Mouse (Mus musculus): ENCODE measurements at regions not wholly inside any gene's neighbourhood (a gene's known extent, or its start where the extent isn't known, plus 50 kb on each side); places are given as distances from the start of the nearest gene placed in this dataset.

- H3K79me2 ChIP-seq (ENCODE audit: control insufficient read depth, insufficient read depth): no peaks in the 10 kb centered on the region
- no peaks in the 10 kb centered on the region for H3K36me3 ChIP-seq (ENCODE audit: control insufficient read depth, insufficient read depth)
- no peaks in the 10 kb centered on the region for H3K27me3 ChIP-seq (ENCODE audit: control insufficient read depth, insufficient read depth, insufficient read length)
- H3K4me3 ChIP-seq: no peak overlapping the region
- H3K4me2 ChIP-seq (ENCODE audit: low read depth): no peak overlapping the region
- TF ChIP-seq TCF12 (IDR thresholded peaks at IDR 0.05; ENCODE audit: insufficient read depth, poor library complexity, severe bottlenecking): no peak
- TF ChIP-seq MAX (IDR thresholded peaks at IDR 0.05; ENCODE audit: low read depth): no peak
- no peak for TF ChIP-seq POLR2A (IDR thresholded peaks at IDR 0.05; ENCODE audit: insufficient read length, low read depth)
- no peak overlapping the region for H3ac ChIP-seq (ENCODE audit: control insufficient read depth, insufficient read length)
These were observed 108.6 kb upstream of the Gadl1 start for GRCm38 (mm10) chr9:115800624-115801023.

GRCm38 (mm10) chr9:115803071-115803470 lies 106.2 kb upstream of the Gadl1 start:
- TF ChIP-seq MYOD1 (IDR thresholded peaks at IDR 0.05; ENCODE audit: control insufficient read depth in 1 of 3, insufficient read length in 2 of 3, low read depth in 2 of 3): no peak
- no peak for TF ChIP-seq REST (IDR thresholded peaks at IDR 0.05; ENCODE audit: insufficient read depth, insufficient read length)
- TF ChIP-seq TCF12 (IDR thresholded peaks at IDR 0.05; ENCODE audit: insufficient read depth, poor library complexity, severe bottlenecking): no peak
- TF ChIP-seq MYOG (IDR thresholded peaks at IDR 0.05; ENCODE audit: control insufficient read depth in 1 of 3, insufficient read depth in 1 of 3, insufficient read length in 2 of 3, low read depth in 2 of 3): no peak
- no peak for TF ChIP-seq CEBPB (IDR thresholded peaks at IDR 0.05; ENCODE audit: insufficient read depth, poor library complexity, severe bottlenecking)
- no peak for TF ChIP-seq POLR2AphosphoS2 (IDR thresholded peaks at IDR 0.05; ENCODE audit: insufficient read length, low read depth)
- Histone ChIP-seq H3K4me2 (ENCODE audit: low read depth) (no peak overlapping the region), H3K36me3 (ENCODE audit: control insufficient read depth, insufficient read depth) (no peaks in the 10 kb centered on the region), H3K27me3 (ENCODE audit: control insufficient read depth, insufficient read depth, insufficient read length) (no peaks in the 10 kb centered on the region), H3ac (ENCODE audit: control insufficient read depth, insufficient read length) (no peak overlapping the region), H3K79me2 (ENCODE audit: control insufficient read depth, insufficient read depth) (no peaks in the 10 kb centered on the region), H3K4me3 (no peak overlapping the region)

GRCm38 (mm10) chr9:115805224-115805623 lies 104.0 kb upstream of the Gadl1 start:
- no peaks in the 10 kb centered on the region for H3K79me2 ChIP-seq (ENCODE audit: control insufficient read depth, insufficient read depth)
- no peaks in the 10 kb centered on the region for H3K27me3 ChIP-seq (ENCODE audit: control insufficient read depth, insufficient read depth, insufficient read length)
- TF ChIP-seq MYOG (IDR thresholded peaks at IDR 0.05; ENCODE audit: control insufficient read depth in 1 of 3, insufficient read depth in 1 of 3, insufficient read length in 2 of 3, low read depth in 2 of 3): no peak
- TF ChIP-seq TCF12 (IDR thresholded peaks at IDR 0.05; ENCODE audit: insufficient read depth, poor library complexity, severe bottlenecking): no peak
- TF ChIP-seq E2F4 (IDR thresholded peaks at IDR 0.05; ENCODE audit: insufficient read depth): no peak
- TF ChIP-seq USF1 (IDR thresholded peaks at IDR 0.05; ENCODE audit: low read depth): no peak
- TF ChIP-seq TCF3 (IDR thresholded peaks at IDR 0.05; ENCODE audit: insufficient read length, low read depth): no peak
- no peak for TF ChIP-seq MYOD1 (IDR thresholded peaks at IDR 0.05; ENCODE audit: control insufficient read depth in 1 of 3, insufficient read length in 2 of 3, low read depth in 2 of 3)
- no peak overlapping the region for H3K4me3 ChIP-seq
- no peaks in the 10 kb centered on the region for H3K36me3 ChIP-seq (ENCODE audit: control insufficient read depth, insufficient read depth)
- H3K4me2 ChIP-seq (ENCODE audit: low read depth): no peak overlapping the region
- H3ac ChIP-seq (ENCODE audit: control insufficient read depth, insufficient read length): no peak overlapping the region

- TF ChIP-seq POLR2A (IDR thresholded peaks at IDR 0.05; ENCODE audit: insufficient read length, low read depth) (no peak), USF1 (IDR thresholded peaks at IDR 0.05; ENCODE audit: low read depth) (no peak)
These were observed 103.1 kb upstream of the Gadl1 start for GRCm38 (mm10) chr9:115806018-115806702.

GRCm38 (mm10) chr9:115840186-115840585 lies 69.1 kb upstream of the Gadl1 start:
- Histone ChIP-seq H3K27me3 (ENCODE audit: control insufficient read depth, insufficient read depth, insufficient read length) (no peaks in the 10 kb centered on the region), H3ac (ENCODE audit: control insufficient read depth, insufficient read length) (no peak overlapping the region), H3K36me3 (ENCODE audit: control insufficient read depth, insufficient read depth) (no peaks in the 10 kb centered on the region), H3K79me2 (ENCODE audit: control insufficient read depth, insufficient read depth) (no peaks in the 10 kb centered on the region), H3K4me2 (ENCODE audit: low read depth) (no peak overlapping the region), H3K4me3 (no peak overlapping the region)
- TF ChIP-seq CEBPB (IDR thresholded peaks at IDR 0.05; ENCODE audit: insufficient read depth, poor library complexity, severe bottlenecking) (no peak), POLR2A (IDR thresholded peaks at IDR 0.05; ENCODE audit: insufficient read length, low read depth) (no peak), MYOD1 (IDR thresholded peaks at IDR 0.05; ENCODE audit: control insufficient read depth in 1 of 3, insufficient read length in 2 of 3, low read depth in 2 of 3) (no peak), POLR2AphosphoS2 (IDR thresholded peaks at IDR 0.05; ENCODE audit: insufficient read length, low read depth) (no peak), E2F4 (IDR thresholded peaks at IDR 0.05; ENCODE audit: insufficient read depth) (no peak), REST (IDR thresholded peaks at IDR 0.05; ENCODE audit: insufficient read depth, insufficient read length) (no peak), SRF (IDR thresholded peaks at IDR 0.05; ENCODE audit: control insufficient read depth, insufficient read length, low read depth) (no peak), MAX (IDR thresholded peaks at IDR 0.05; ENCODE audit: low read depth) (no peak), MYOG (IDR thresholded peaks at IDR 0.05; ENCODE audit: control insufficient read depth in 1 of 3, insufficient read depth in 1 of 3, insufficient read length in 2 of 3, low read depth in 2 of 3) (no peak), TCF12 (IDR thresholded peaks at IDR 0.05; ENCODE audit: insufficient read depth, poor library complexity, severe bottlenecking) (no peak), USF1 (IDR thresholded peaks at IDR 0.05; ENCODE audit: low read depth) (no peak), TCF3 (IDR thresholded peaks at IDR 0.05; ENCODE audit: insufficient read length, low read depth) (no peak)

More at GRCm38 (mm10) chr9:115806018-115806702, 103.1 kb upstream of the Gadl1 start:
- Histone ChIP-seq H3K27me3 (ENCODE audit: control insufficient read depth, insufficient read depth, insufficient read length) (no peaks in the 10 kb centered on the region), H3K36me3 (ENCODE audit: control insufficient read depth, insufficient read depth) (no peaks in the 10 kb centered on the region), H3K4me2 (ENCODE audit: low read depth) (no peak overlapping the region), H3ac (ENCODE audit: control insufficient read depth, insufficient read length) (no peak overlapping the region), H3K79me2 (ENCODE audit: control insufficient read depth, insufficient read depth) (no peaks in the 10 kb centered on the region), H3K4me3 (no peak overlapping the region)

Measured in myocyte (in vitro differentiated cells).